Mouse (Mus musculus) frontal cortex, postnatal 14 days (tissue): ENCODE measurements around the gene Srrm2.
A peak's percentile ranks its signal among the peaks of the same experiment; 100 is the strongest.

ENCODE experiments used
- DNase-seq, 2 experiments: peaks; one replicate each; pipeline ENCODE4 v3.0.0; 2022; ENCODE audit warnings: low spot score in 2 of 2

Gene Srrm2

DNA sequence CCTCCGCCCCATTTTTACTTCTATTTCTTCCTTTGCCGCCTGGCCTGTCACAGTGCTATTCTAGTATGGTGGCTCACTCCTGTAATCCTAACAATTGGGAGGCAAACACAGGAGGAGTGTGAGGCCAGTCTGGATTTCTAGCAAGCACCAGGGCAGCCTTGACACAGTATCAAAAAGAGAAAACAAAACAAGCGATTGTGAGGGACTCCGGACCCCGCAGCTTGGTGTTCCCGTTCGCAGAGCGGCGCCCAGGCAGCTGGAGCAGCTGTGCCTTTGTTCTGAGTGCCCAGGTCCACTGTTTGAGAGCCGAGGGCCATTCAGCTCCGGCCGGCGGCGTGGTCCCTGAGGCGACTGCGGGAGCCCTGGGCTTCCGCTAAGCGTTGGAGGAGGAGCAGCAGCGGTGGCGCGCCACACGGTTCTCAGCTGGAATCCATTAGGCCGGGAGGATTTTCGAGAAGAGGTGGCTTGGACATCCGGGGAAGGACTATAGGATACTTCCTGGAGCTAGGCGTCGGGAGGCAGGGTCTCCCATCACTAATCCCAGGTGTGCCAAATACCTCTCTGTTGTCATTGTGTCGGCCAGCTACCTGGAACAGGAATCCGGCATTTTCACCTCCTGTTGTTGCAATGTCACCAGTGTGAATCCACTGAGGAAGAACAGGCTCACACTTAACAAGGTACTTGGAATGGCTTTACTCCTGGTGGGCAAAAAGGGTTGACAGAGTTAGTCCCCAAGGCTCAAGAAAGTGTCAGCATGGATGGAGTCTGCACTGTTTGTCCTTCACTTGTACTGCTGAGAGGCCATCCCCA lies at the start of gene Srrm2:
Srrm2 (plus strand) TSS at position 264 of the 810 bp plus-strand sequence.
- DNase-seq, result peak; percentile 34 to 44

DNA sequence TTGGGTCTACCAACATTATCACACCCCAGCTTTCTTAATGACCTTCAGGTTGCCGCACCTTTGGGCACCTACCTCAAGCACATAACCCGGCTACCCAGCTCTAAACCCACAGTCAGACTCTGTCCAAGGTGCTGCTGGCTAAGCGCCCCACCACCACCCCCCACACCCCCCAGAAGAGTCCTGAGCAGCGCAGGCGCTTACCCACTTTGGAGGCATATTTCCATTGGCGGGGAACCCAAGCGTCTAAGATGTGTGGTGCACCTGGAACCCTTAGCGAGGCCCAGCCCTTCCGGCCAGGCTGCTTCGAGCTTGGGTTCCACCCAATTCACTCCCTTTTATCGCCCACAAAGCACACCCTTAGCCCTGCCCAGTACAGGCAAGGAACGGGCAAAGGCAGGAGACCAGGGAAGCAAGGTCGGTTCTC lies 49.7 kb upstream of the Srrm2 start, which contains the start of gene Paqr4:
Paqr4 (minus strand) TSS at position 270 of the 424 bp plus-strand sequence.
- no peak for DNase-seq

DNA sequence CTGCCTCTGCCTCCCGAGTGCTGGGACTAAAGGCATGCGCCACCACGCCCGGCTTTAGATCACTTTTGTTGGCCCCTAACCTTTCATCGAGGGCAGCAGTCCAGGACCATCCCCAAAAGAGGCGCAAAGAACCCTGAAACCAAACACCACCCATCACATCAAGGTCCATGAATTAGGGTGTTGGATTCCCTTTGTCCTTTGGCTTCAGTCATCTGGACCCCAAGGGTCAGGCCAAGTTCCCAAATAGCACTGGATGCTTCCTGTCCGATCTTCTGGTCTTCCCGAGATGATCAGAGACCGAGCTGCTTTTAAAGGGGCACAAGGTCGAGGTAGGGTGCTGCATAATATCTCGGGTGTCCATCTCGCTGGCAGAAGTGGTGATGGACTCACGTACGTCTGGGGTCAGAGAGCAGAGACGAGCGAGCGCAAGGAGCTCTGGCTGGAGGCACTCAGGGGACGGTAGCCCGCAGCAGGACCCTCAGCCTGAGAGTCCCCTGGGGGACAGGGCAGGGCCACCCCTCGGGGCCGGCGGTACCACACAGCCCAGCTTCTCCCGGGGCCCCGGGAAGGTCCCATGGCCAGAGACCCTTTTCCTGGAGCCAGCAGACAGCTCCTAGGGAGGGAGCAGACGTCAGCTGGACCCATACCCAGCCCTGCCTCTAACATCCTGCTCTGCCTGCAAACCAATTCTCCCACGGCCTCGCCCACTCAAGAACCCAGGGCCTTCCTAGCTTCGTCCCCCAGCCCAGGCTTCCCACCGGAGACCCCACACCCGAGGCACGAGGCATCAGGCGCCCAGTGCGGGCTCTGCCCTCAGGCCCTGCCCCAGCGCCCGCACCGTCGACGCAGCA lies 48.7 kb upstream of the Srrm2 start:
- DNase-seq, result no peak

- no peak for DNase-seq
Measured at GRCm38 (mm10) chr17:23742210-23742793, 48.0 kb upstream of the Srrm2 start.

- DNase-seq, result no peak
Measured at GRCm38 (mm10) chr17:23742941-23743340, 47.4 kb upstream of the Srrm2 start.

GRCm38 (mm10) chr17:23744076-23744475 lies 46.3 kb upstream of the Srrm2 start:
- no peak for DNase-seq

- DNase-seq, result no peak
Measured at GRCm38 (mm10) chr17:23744651-23745050, 45.7 kb upstream of the Srrm2 start.

GRCm38 (mm10) chr17:23745301-23746251 lies 44.8 kb upstream of the Srrm2 start, which contains the start of gene Kremen2:
Gene Kremen2 (minus strand): TSS chr17:23745833.
- DNase-seq, result no peak

DNA sequence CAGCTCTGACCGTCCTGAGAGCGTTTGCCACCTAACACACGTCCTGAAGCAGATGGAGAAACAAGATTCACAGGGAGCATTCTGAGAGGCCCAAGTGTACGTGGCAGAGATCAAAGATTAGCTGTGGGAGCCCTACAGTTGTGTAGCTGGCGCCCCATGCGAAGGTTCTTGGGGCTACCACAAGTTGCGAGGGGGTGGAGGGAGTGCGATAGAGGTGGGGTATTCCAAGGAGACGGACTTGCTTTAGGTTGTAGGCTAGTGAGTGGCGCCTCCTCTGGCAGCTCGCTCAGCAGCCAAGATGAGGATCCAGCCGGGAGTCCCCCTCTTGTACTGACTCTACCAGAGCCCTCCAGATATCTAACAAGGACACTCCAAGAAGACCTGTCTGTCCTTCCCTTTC lies 44.0 kb upstream of the Srrm2 start:
- DNase-seq, result no peak

DNA sequence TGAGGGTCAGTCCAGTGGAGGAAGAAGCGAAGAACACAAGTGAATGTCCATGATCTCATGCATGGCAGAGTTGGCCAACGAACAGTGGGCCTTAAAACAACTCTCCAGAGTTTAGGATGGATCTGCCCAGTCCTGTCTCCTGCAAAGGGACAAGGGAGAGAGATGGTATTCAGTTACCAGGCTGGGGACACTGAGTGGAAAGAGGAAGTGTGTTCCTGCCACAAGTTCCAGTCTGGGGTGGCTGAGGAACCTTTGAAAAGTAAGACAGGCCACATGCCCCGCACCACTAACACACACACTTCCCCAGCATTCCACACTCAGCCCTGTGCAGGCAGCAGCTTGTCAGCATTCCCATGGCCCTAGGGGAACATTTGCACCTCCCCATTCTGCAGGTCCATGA lies 43.6 kb upstream of the Srrm2 start:
- no peak for DNase-seq

DNA sequence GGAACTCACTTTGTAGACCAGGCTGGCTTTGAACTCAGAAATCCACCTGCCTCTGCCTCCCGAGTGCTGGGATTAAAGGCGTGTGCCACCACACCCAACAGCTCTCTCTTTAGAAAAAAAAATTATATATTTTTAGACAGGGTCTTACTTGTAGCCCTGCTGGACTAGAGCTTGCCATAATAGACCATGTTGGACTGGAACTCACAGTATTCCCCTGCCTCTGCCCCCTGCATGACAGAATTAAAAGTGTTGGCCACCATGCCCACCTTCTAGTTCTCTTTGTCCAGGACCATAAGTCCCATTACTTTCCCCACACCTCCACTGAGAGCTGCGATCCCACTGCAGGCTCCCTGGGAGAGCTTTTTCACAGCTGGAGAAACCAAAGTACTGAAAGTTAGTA lies 42.9 kb upstream of the Srrm2 start:
- no peak for DNase-seq

DNA sequence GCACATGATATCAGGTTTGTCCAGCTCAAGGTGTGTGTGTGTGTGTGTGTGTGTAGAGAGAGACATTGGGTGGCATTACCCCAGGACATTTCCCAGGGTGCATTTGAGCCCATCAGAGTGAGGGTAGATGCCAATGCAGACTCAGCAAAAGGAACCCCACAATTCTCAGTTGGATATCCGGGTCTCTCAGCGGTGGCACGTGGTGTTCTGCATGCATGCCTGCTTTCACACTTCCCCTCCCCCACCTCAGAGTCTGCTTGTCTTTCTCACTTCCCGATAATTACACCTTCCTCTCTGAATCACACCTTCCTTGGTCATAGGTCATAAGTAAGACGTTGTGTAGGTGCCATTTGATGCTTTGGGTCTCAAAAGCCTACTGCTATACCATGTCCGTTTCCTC lies 42.3 kb upstream of the Srrm2 start:
- DNase-seq, result no peak

DNA sequence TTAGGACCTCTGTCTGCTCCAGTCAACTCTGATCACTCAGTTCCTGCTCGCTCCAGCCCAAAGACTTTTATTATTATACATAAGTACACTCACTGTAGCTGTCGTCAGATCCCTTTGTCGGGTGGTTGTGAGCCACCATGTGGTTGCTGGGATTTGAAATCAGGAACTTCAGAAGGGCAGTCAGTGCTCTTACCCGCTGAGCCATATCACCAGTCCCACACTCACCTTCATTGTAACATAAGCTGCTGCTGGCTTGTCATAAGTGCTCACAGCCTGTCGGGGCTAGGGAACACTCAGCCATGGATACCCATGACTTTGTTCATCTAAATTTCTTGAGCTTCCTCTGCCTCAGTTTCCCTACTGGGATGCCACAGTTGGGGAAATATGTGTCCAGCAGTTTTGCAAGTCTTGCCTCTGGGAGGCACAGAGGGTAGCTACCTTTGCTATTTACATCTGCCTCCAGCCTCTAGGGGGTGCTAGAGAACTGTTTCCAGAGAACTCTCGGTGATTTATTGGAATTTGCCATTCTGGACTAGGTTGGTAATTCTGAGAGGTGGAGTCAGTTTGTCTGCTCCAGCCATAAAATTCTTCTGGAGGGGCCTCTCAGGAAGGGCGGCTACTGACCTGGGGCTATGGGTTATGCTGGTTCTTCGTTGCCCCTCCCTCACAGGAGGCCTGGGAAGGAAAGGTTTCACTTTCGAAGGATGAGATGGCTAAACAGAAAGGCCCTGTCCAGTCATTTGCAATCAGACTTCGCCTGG lies 41.5 kb upstream of the Srrm2 start:
- peak in 1 of 2 experiments; percentile 48 for DNase-seq

DNA sequence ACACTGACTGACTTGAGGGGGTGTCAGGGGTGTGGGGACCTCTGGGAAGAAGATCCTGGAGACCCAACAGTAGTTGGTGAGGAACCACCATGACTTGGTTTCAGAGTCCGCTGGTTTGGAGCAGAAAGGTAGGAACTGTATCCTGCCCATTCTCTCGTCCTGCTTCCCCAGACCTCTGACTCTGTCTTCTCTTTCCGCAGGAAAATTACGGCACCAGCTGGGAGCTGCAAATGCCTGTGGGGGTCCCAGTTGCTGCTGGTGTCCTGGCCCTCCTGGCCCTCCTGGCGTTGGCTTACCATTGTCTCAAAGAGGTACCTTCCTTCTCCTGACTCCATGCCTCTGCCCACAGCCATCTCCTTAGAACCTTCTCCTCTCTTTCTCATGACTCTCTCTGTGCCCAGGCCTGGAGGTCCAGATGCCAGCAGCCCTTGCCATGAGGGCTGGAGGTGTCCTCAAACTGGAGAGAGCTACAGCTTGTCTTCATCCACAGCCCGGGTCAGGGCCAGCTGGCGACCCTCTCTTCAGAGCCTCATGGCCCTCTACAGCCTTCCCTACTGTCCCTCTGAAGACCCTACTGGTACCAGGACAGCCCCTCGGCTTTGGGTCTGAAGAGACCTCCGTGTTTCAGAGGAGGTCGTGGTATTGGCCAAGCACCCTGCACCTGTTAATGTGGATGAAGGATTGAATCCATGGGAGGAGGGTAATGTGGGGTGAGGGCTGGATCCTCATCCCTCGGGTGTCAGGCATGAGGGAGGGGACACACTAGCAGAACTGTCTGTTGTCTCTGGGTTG lies 40.7 kb upstream of the Srrm2 start:
- no peak for DNase-seq

DNA sequence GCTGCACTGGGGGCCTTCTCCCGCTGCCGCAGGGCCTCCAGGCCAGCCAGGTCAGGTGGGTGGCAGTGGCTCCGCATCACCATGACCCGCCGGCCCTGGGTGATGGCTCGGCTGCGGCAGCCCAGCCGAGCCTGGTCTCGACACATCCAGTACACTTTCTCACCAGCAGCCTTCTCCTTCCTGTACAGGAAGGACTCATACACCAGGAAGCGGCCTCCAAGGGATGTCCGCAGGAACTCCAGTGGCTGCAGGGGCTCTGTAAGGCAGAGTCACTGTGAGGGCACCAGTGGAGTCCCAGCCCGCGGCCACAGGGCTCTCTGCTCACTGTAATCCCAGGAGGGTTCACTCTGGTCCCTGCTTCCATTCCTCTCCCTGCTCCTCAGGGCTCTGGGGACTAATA lies 34.6 kb upstream of the Srrm2 start:
- DNase-seq, result no peak

DNA sequence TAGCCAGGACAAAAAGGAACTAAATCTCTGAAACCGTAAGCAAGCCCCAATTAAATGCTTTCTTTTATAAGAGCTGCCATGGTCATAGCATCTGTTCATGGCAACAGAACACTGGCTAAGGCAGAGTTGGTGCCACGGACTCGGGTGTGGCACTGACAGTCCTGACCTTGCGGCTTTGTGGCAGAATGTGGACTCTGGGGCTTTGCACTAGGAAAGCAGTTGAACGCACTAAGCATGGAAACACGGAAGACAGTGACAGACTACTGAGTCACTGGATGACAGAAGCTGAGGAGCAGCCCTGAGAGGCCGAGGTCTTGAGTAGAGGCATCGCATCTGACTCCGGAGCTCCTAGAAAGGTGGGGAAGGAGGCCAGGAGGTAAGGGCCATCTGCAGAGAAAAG lies 32.8 kb upstream of the Srrm2 start:
- DNase-seq, result no peak

DNA sequence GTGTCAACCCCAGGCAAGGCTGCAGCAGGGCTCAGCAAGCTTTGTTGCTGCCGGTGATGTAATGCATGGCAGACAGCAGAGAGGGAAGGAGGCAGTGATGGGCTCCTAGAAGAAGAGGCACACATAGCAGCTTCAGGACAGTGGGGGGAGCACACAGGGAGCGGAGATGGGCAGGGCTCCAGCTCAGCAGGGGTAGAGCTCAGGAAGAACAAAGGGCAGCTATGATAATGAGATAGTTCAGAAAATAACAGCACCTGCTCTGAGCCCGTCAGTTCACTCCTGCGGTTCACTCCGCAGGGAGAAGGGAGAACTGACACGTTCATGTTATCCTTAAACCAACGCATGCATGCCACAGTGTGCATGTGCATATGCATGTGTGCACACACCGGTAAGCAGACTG lies 31.5 kb upstream of the Srrm2 start:
- DNase-seq, result no peak

DNA sequence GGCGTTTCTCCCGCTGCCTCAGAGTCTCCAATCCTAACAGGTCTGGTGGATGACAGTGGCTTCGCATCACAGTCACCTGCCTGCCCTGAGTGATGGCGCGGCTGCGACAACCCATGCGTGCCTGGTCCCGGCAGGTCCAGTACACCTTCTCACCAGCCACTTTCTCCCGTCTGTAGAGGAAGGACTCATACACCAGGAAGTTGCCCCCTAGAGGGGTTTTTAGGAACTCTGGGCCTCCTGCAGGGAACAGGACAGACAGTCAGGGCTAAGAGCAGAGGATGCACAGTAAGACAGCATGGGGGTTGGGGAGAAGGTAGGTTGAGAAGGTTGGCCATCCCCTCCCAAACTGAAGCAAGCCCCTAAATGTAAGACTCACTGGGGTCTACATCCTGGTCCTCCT lies 30.1 kb upstream of the Srrm2 start:
- DNase-seq, result no peak

DNA sequence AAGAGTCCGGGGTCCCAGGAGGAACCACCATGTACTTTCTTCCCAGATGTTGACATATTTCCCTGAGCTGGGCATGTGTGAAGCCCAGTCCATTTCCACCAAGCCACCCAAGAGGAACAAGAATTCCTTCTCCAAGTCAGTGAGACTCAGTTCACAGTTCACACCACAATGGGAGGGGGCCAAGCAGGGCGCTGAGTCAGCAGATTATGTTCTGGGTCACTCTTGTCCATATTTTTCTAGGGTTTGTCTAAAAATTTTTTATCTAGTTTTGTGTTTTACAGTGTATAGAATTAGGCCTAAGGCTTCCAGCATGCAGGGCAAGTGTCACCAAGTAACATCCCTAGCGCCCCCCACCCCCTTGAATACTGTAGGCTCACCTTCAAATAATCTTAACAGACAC lies 29.2 kb upstream of the Srrm2 start:
- no peak for DNase-seq

GRCm38 (mm10) chr17:23762976-23763375 lies 27.4 kb upstream of the Srrm2 start:
- DNase-seq, result no peak
